Mouse (Mus musculus) thymus, postnatal 4 days (tissue): ENCODE results near the gene Wdr82.
A peak's percentile ranks its signal among the peaks of the same experiment; 100 is the strongest.

Experiments used
- DNase-seq: peaks from one replicate; pipeline ENCODE4 v3.0.0; 2021

The Wdr82 gene

GRCm38 (mm10) chr9:106170556-106171345 lies at the start of gene Wdr82:
TSS of gene Wdr82 (plus strand) at chr9:106170928.
- DNase-seq = peak; percentile 94

DNA sequence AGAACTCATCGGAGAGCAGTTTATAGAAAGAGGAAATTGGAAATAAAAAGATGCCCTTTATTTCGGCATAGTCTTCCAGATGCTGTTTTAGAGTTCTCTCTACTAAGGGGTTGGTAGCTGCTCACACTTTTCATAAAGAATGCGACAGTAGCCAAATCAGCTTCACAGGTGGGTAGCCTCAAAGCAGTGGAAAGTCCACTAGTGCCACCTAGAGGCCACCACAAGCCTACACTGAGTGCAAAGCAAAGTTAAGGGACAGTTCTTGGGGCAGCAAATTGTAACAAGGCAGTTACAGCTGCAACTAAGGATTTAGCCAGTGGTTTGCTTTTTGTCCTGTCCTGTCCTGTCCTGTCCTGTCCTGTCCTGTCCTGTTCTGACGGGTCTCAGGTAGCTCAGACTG lies 47.1 kb upstream of the Wdr82 start:
- peak; percentile 55 for DNase-seq

- no peak for DNase-seq
Measured at GRCm38 (mm10) chr9:106126786-106127251, 43.9 kb upstream of the Wdr82 start.

- no peak for DNase-seq
Measured at GRCm38 (mm10) chr9:106129072-106129471, 41.7 kb upstream of the Wdr82 start.

- no peak for DNase-seq
Measured at GRCm38 (mm10) chr9:106130250-106130649, 40.5 kb upstream of the Wdr82 start.

- DNase-seq = no peak
Measured at GRCm38 (mm10) chr9:106137671-106138216, 33.0 kb upstream of the Wdr82 start.

DNA sequence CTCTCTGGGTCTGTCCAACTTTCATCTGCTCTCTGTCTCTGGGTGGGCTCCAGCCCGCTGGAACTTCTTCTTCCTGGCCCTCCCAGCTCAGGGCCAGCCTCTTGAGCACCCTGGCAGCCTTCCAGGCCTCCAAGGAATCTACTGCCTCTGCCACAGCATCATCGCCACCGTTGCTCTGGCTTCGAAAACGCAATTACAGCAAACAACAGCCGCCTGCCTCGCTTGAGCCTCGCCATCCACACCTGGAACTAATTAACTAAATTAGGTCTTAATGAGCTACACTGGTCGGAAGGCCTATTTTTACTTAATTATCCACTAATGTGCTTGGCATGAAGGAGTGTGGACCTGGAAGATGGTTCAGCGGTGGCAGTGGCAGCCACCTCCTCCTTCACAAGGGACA lies 31.0 kb upstream of the Wdr82 start:
- no peak for DNase-seq

GRCm38 (mm10) chr9:106141955-106142354 lies 28.8 kb upstream of the Wdr82 start:
- DNase-seq = no peak

DNA sequence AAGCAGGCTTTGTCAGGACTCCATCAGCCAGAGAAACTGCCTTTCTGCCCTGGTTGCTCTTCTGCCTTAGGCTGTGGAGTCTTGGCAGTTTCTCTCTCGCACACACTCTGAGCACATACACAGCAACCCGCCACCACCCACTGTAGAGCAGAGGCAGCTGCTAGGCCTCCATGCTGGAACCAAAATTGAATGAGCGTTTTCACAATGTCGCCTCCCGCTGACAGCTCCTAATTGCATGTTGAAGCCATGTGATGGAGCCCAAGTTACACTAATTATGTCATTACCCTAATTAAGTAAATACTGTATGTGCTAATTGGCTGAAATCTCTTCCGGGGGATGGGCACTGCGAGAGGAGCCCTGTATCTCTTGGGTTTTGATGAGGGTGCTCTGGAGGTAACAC lies 26.6 kb upstream of the Wdr82 start:
- no peak for DNase-seq

GRCm38 (mm10) chr9:106145582-106145981 lies 25.1 kb upstream of the Wdr82 start:
- DNase-seq = no peak

DNA sequence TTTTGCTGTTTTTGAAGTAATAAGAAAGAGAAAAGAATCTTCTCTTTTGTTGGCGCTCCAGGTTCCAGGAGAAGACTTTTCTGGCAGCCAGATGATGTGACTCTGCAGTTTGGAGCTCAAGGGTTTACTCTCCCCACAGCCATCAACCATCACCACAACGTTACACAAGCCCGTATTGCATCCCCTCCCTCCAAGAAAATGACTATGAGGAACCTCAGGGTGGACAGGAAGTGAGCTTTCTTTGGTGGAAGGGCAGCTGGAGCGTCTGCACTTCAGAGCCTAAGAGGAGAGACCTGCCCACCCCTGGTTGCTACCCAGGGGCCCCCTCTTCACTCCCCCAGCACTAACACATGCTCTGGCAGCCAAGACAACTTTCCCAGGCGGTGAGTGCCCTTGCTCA lies 23.4 kb upstream of the Wdr82 start:
- no peak for DNase-seq

DNA sequence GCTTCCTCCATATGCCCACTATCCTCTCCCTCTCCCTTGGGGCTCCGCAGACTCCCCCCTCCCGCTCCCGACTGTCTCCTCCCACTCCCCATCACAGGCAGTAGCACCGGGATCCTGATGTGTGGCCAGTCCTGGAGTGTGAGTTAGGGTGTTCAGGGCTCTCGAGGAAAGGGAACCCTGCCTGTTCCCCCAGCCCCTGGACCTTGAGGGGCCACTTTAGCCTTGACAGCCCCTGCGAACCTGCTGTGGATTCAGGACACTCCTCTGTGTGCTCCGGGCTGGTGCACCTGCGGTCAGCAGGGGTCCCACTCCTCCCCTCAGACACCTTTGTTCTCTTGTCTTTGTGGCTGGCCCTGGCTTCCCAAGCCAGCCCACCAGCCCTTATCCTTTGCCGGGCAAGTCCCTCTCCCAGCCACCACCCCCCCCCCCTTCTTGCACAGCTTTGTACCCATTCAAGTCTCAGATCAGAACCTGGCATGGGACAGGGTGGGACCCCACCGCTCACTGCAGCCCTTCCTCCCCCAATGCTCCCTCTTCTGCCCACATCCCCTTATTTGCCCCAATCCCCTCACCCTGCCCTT lies 22.8 kb upstream of the Wdr82 start:
- DNase-seq = no peak

DNA sequence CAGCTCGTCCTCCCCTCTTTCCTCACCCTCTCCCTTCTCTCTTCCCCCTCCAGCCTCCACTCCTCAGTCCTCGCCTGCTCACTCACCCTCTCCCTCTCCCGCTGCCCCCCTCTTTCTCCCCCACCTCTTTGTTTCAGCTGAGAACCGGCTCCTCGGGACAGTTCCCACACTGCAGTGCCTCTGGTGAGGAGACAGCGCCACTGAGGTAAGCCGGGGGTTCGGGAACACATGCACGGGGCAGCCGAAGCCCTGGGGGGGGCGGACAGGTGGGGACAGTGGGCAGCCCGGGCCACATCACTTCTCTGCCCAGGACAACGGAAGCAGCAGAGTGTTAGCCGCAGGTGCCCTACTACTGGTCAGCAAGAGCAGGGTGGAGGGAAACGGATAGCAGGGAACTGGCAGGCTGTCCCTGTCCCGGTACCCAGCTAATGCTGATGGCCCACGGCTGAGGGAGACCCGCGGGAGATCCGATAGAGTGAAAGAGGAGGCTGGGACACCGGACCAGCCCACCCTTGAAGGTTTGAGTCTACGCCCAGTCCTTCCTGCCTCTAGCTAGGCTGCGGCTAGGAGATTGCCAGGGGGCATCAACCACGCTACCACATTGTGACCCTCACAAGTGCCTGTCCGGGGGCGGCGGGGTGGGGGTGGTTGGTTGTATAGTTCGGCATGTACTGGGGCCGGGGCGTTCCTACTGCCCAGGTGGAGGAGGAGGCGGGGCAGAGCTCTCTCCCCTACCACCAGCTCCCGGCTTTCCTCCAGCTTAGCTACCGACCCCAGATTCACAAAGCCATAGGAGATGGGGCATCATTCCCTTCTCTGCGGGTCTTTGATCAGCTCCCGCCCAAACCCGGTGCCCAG lies 22.0 kb upstream of the Wdr82 start:
- DNase-seq = no peak

GRCm38 (mm10) chr9:106149399-106149754 lies 21.4 kb upstream of the Wdr82 start:
- no peak for DNase-seq

DNA sequence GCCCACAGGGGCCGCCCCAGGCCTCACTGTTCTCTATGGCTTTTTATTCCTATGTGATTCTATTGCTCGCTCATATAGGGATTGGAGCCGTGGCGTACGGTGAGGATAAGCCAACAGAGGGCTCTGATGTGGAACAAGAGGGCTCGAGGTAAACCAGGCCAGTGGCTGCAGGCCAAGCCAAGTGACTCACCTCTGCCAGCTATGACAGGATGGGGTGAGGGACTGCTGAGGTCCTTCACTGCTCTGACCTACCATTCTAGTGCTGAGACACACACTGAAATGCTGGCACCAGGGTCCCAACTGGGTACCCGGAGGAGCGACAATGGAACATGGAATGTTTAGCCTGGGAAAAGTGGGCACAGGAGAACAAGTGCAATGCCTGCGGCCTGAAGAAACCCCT lies 16.6 kb upstream of the Wdr82 start:
- DNase-seq = no peak

DNA sequence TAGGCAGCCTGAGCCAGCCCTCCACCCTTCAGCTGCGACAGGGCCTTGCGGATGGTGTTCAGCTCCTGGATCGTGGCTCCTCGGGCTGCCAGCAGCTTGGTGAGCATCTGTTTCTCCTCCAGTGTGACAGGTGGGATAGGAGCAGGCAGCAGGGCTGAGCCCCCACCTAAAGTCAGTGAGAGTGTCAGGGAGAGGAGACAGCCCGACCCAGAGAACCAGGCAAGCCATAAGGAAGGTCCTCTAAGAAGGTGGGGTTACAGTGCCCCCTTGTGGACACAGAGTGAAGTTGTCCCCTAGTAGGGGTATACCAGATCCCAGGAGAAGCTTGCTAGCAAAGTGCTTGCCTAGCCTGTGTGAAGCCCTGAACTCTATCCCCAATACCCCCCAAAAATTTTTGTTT lies 14.3 kb upstream of the Wdr82 start:
- peak; percentile 70 for DNase-seq

- DNase-seq = no peak
Measured at GRCm38 (mm10) chr9:106156921-106157622, 13.7 kb upstream of the Wdr82 start.

- no peak for DNase-seq
Measured at GRCm38 (mm10) chr9:106157623-106157925, 13.2 kb upstream of the Wdr82 start.

- DNase-seq = no peak
Measured at GRCm38 (mm10) chr9:106158037-106158491, 12.7 kb upstream of the Wdr82 start, which contains the start of gene Glyctk. TSS of gene Glyctk (minus strand) at chr9:106158138.

- no peak for DNase-seq
Measured at GRCm38 (mm10) chr9:106159237-106159636, 11.5 kb upstream of the Wdr82 start.

DNA sequence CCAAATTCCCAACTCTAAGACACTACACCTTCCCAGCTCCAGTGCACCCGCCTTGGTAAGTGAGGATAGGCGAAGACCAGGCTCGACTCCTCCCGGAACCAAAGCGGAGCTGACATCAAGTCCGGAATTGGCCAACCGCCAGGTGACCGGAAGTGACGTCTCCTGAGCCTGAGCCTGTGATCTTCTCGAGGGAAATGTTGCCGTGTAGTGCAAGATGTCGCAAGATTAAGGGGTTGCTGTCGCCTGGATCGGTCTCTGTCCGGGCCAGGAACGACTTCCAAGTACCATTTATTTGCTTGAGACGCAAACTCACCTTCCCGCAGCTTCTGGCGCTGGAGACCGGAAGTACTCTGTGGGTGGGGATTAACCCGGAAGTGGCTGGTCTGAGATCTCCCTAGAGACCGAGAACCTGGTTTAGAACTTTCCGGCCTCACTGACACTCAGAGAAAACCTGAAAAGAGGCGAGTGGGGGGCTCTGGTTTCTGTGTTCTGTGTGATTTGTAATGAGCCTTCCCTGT lies 10.9 kb upstream of the Wdr82 start:
- peak; percentile 80 for DNase-seq

DNA sequence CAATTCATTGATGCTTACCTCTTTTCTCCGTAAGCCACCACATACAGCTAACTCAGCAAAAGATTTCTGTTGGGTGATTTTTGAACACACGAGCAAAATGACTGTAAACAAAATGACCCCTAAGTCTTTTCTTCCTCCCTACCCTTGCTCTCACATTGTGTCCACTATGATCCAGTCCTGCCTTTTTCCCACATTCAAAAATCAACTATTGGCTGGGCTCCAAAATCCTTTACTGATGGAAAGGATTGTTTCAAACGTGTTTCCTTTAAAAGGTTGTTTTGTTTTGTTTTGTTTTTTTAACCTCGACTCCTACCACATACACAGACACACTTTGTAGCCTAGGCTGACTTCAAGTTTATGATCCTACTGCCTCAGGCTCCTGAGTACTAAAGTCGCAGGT lies 10.3 kb upstream of the Wdr82 start:
- no peak for DNase-seq

DNA sequence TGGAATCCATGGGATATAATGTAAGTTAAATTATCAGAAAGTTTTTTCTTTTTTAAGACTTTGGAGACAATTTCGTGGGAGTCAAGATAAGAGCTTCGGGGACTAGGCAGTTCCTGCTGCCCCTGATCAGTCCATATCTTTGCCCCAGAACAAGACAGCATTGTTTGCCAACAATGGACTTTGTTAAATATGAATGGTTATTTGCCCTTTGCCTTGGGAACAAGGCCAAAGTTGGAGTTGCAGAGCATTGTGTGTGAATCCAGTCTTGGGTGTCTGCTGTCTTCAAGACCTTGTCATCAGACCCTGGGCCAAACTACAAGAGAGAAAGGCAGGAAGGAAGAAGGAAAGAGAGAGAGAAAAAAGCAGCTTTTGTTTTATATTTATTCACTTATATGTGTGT lies 4.0 kb upstream of the Wdr82 start:
- no peak for DNase-seq
